Mouse (Mus musculus) induced T-regulatory cell, adult 2 months (primary cell): Measurements from ENCODE around the gene Gm21987.
A peak's percentile ranks its signal among the peaks of the same experiment; 100 is the strongest.

ENCODE experiments used
- DNase-seq: peaks from one replicate; pipeline ENCODE4 v3.0.0-alpha.2; 2012; ENCODE audit warnings: low read depth

Gm21987 gene

GRCm38 (mm10) chr16:38395060-38395730, 48.4 kb downstream of the Gm21987 start:
- no peak for DNase-seq

DNA sequence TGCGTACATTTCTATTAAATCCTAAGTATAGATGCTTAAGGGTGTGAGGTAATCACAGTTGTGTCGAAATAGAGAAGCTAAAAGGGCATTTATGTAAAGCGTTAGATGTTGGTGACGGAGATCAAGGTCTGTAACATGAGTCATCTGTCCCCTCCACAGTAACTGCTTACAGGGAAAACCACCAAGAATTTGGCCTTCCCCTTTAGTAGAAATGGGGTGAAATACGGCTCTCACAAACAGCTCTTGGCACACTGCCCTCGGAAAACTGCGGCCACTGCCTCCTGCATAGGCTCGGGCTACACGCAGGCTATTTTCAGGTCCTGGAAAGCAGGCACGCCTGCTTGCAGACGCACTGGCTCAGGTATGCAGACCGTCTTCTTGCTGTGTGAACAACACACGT, 49.3 kb downstream of the Gm21987 start:
- DNase-seq = peak; percentile 71

GRCm38 (mm10) chr16:38398266-38398665, 51.4 kb downstream of the Gm21987 start:
- DNase-seq = no peak

- DNase-seq = peak; percentile 58
Measured at GRCm38 (mm10) chr16:38399076-38399475, 52.2 kb downstream of the Gm21987 start.

- DNase-seq = peak; percentile 73
Measured at GRCm38 (mm10) chr16:38399531-38400231, 52.8 kb downstream of the Gm21987 start.

GRCm38 (mm10) chr16:38400311-38400960, 53.6 kb downstream of the Gm21987 start:
- no peak for DNase-seq

DNA sequence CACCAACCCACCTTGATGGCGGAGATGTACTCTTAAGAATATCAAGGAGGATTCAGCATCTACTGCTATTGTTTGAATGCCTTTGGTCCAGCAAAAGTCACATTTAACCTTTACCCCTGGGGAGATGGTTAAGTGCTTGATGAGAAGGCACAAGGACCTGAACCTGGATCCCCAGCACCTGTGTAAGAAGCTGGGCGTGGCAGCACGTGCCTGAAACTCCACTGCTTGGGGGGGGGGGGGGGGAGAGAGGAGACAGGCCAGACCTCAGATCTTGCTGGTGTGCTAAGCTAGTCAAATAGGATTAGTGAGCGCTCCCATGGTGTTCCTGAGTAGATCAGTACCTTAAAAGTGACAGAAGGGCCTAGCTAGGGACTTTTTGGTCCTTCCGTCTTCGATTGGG, 54.6 kb downstream of the Gm21987 start:
- no peak for DNase-seq

- DNase-seq = peak; percentile 89
Measured at GRCm38 (mm10) chr16:38403639-38404038, 56.8 kb downstream of the Gm21987 start.

GRCm38 (mm10) chr16:38406293-38406692, 59.5 kb downstream of the Gm21987 start:
- no peak for DNase-seq

GRCm38 (mm10) chr16:38406708-38407107, 59.9 kb downstream of the Gm21987 start:
- peak; percentile 76 for DNase-seq

DNA sequence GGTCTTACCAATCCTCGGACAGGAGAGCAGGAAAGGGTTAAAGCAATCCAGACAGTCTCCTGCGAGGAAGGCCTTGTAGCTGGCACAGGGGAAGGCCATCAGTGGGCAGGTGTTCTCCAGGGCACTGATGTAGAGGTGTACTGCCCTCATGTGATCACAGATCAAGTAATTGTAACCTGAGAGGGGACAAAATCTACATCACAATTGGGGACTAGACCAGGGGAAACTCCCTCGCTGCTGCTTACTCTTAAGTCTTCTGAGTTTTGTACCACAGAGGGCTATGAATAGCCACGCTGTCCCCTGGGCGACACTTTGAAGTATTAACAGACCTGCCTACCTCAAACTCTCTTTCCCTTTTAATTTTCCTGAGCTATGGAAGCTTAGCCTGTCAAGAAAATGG, 60.7 kb downstream of the Gm21987 start:
- DNase-seq = peak; percentile 64

GRCm38 (mm10) chr16:38408416-38408815, 61.6 kb downstream of the Gm21987 start:
- no peak for DNase-seq
